Mouse (Mus musculus): Measurements from ENCODE around the gene Slc12a7.

- no peak for TF ChIP-seq GATA1 (IDR thresholded peaks at IDR 0.05; ENCODE audit: low read length)
- no peak for TF ChIP-seq TAL1 (IDR thresholded peaks at IDR 0.05; ENCODE audit: low read length)
Observed at GRCm38 (mm10) chr13:73699714-73700113, 33.2 kb upstream of the Slc12a7 start.

Data from erythroblast, embryonic 14.5 days (primary cell).